Mouse (Mus musculus): ENCODE data around the gene Rnf185. TPM values are rescaled to one million over a fixed set of nuclear protein-coding genes. Genes with fewer than 3 reads are reported as not detected.

Rnf185 gene
- polyA plus RNA-seq, 1 experiment from 2014 or later, result 37.6 TPM

DNA sequence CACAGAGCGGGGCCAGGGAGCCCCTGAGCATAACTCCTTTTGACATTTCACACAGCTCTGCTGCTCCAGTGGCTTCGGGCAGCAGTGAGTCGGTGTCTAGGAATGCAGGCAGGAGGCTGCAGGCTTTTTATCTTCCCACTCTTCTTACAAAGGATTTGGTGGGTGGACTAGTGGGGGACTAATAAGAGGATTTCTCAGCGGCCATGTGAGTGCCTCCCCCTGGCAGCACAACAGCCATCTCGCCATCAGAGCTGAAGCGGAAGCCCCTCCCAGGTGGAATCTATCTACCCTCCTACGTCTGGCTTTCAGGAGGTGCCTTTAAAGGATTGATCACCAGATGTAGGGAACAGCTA lies 77.9 kb downstream of the Rnf185 start:
- no peaks in the 10 kb centered on the region for H3K36me3 ChIP-seq
- WGBS, result 5% methylated on average over 7 of the region's 7 CpGs
- H3K27me3 ChIP-seq, result no peaks in the 10 kb centered on the region
- H3K4me3 ChIP-seq (replicated peaks), result 0 out of 2 replicates have a peak overlapping the region, but pooled peaks have one; percentile 0
- peaks cover 46% of the 10 kb centered on the region for H3K4me1 ChIP-seq
- ATAC-seq (ENCODE audit: insufficient number of reproducible peaks, low FRiP score, low TSS enrichment, low read depth), result no peak
- no peak overlapping the region for H3K9ac ChIP-seq
- peak overlapping the region; percentile 25 for H3K4me2 ChIP-seq (replicated peaks)
- H3K27ac ChIP-seq (replicated peaks), result peak overlapping the region; percentile 79
- no peaks in the 10 kb centered on the region for H3K9me3 ChIP-seq (replicated peaks)

- H3K4me2 ChIP-seq (replicated peaks), result peak overlapping the region; percentile 25
- H3K4me1 ChIP-seq, result peaks cover 51% of the 10 kb centered on the region
These were observed 78.4 kb downstream of the Rnf185 start for GRCm38 (mm10) chr11:3373591-3374292.

GRCm38 (mm10) chr11:3371599-3372295 lies 80.4 kb downstream of the Rnf185 start:
- H3K9ac ChIP-seq, result peak overlapping the region; percentile 37
- peak overlapping the region; percentile 64 for H3K4me3 ChIP-seq (replicated peaks)
- no peak for ATAC-seq (ENCODE audit: insufficient number of reproducible peaks, low FRiP score, low TSS enrichment, low read depth)

More at GRCm38 (mm10) chr11:3373591-3374292, 78.4 kb downstream of the Rnf185 start:
- Histone ChIP-seq H3K9ac (no peak overlapping the region), H3K9me3 (replicated peaks) (no peaks in the 10 kb centered on the region), H3K4me3 (replicated peaks) (0 out of 2 replicates have a peak overlapping the region, but pooled peaks have one; percentile 0), H3K27ac (replicated peaks) (peak overlapping the region; percentile 79), H3K27me3 (no peaks in the 10 kb centered on the region), H3K36me3 (no peaks in the 10 kb centered on the region)
- 7% methylated on average over 7 of the region's 7 CpGs for WGBS
- no peak for ATAC-seq (ENCODE audit: insufficient number of reproducible peaks, low FRiP score, low TSS enrichment, low read depth)

DNA sequence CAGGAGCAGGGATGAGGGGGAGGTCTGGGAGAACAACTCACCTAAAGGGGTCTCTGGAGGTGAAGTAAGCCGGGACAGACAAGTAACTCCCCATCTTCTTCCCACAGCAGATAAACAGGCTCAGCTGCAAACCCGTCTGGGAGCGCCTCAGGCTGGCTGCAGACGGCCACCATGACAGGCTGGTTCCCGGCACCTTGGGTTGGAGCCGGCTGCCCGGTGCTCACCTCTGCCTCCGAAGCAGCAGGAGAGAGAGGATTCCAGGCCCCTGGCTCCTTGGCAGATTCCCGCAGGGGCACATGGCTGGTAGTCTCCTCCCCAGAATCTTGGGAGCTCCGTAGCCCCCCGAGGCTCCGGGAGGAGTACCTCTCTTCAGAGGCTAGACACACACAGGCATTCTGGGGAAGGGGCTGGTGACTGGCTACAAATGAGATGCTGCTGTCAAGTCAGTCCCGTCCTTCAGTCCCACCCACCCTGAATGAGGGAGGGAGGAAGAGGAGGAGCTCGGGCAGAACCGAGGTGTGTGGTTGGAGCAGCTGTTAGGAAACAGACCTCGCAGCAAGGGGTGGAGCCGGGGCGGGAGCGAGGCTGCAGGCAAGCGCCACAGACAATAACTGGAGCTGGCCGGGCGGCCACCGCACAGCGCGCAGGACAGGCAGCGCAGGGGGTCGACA lies 81.1 kb downstream of the Rnf185 start:
- Histone ChIP-seq H3K4me2 (replicated peaks) (peak overlapping the region; percentile 91), H3K9me3 (replicated peaks) (no peaks in the 10 kb centered on the region), H3K27ac (replicated peaks) (peak overlapping the region; percentile 85), H3K9ac (peak overlapping the region; percentile 45), H3K36me3 (no peaks in the 10 kb centered on the region), H3K27me3 (no peaks in the 10 kb centered on the region), H3K4me3 (replicated peaks) (peak overlapping the region; percentile 64), H3K4me1 (peaks cover 63% of the 10 kb centered on the region)
- ATAC-seq (ENCODE audit: insufficient number of reproducible peaks, low FRiP score, low TSS enrichment, low read depth), result peak; percentile 91
- 1% methylated on average over 27 of the region's 27 CpGs for WGBS

More at GRCm38 (mm10) chr11:3371599-3372295, 80.4 kb downstream of the Rnf185 start:
- peak overlapping the region; percentile 79 for H3K27ac ChIP-seq (replicated peaks)
- 27% methylated on average over 7 of the region's 7 CpGs for WGBS
- no peaks in the 10 kb centered on the region for H3K36me3 ChIP-seq
- peak overlapping the region; percentile 91 for H3K4me2 ChIP-seq (replicated peaks)
- peaks cover 59% of the 10 kb centered on the region for H3K4me1 ChIP-seq
- no peaks in the 10 kb centered on the region for H3K27me3 ChIP-seq
- H3K9me3 ChIP-seq (replicated peaks), result no peaks in the 10 kb centered on the region

DNA sequence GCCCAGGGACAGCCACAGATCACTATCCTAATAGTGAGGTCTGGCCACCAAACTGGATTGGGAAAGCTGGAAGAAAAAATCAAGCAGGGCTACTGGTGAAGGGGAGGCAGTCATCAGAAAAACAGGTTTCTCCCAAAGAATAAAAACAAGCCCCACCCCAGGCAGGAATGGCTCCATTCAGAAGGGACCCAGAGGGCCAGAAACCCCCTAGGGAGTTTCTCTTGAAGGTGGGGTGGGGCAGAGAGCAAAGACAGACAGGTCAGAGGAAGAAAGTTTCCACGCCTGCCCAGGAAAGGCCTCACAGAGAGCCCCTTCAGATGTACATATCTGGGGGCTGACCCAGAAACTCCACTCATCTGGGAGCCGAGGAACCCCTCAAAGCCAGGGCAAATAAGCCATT lies 82.0 kb downstream of the Rnf185 start:
- H3K27ac ChIP-seq (replicated peaks), result peak overlapping the region; percentile 85
- 61% methylated on average over 2 of the region's 2 CpGs for WGBS
- peak overlapping the region; percentile 91 for H3K4me2 ChIP-seq (replicated peaks)
- H3K36me3 ChIP-seq, result no peaks in the 10 kb centered on the region
- ATAC-seq (ENCODE audit: insufficient number of reproducible peaks, low FRiP score, low TSS enrichment, low read depth), result no peak
- peak overlapping the region; percentile 64 for H3K4me3 ChIP-seq (replicated peaks)
- H3K27me3 ChIP-seq, result no peaks in the 10 kb centered on the region
- H3K9me3 ChIP-seq (replicated peaks), result no peaks in the 10 kb centered on the region
- H3K9ac ChIP-seq, result 0 out of 2 replicates have a peak overlapping the region, but pooled peaks have one; percentile 6
- H3K4me1 ChIP-seq, result peaks cover 65% of the 10 kb centered on the region

- WGBS, result 76% methylated on average over 5 of the region's 5 CpGs
- Histone ChIP-seq H3K4me3 (replicated peaks) (peak overlapping the region; percentile 64), H3K36me3 (no peaks in the 10 kb centered on the region), H3K9me3 (replicated peaks) (no peaks in the 10 kb centered on the region), H3K27ac (replicated peaks) (peak overlapping the region; percentile 85), H3K4me1 (peaks cover 58% of the 10 kb centered on the region), H3K4me2 (replicated peaks) (peak overlapping the region; percentile 91), H3K9ac (no peak overlapping the region; the same call in 1 of the 2 replicates), H3K27me3 (no peaks in the 10 kb centered on the region)
- ATAC-seq (ENCODE audit: insufficient number of reproducible peaks, low FRiP score, low TSS enrichment, low read depth), result no peak
These were observed 82.7 kb downstream of the Rnf185 start for GRCm38 (mm10) chr11:3369449-3369848.

- H3K27ac ChIP-seq (replicated peaks), result peak overlapping the region; percentile 85; the same call in 1 of the 2 replicates
- no peaks in the 10 kb centered on the region for H3K36me3 ChIP-seq
- WGBS, result 56% methylated on average over 7 of the region's 7 CpGs
- H3K27me3 ChIP-seq, result no peaks in the 10 kb centered on the region
- peak overlapping the region; percentile 91 for H3K4me2 ChIP-seq (replicated peaks)
- no peak for ATAC-seq (ENCODE audit: insufficient number of reproducible peaks, low FRiP score, low TSS enrichment, low read depth)
- H3K4me1 ChIP-seq, result peaks cover 53% of the 10 kb centered on the region
- H3K9ac ChIP-seq, result no peak overlapping the region; the same call in 1 of the 2 replicates
- no peaks in the 10 kb centered on the region for H3K9me3 ChIP-seq (replicated peaks)
- peak overlapping the region; percentile 64 for H3K4me3 ChIP-seq (replicated peaks)
These were observed 83.2 kb downstream of the Rnf185 start for GRCm38 (mm10) chr11:3368983-3369382.

- H3K9ac ChIP-seq, result no peak overlapping the region
- H3K4me1 ChIP-seq, result peaks cover 38% of the 10 kb centered on the region
- ATAC-seq (ENCODE audit: insufficient number of reproducible peaks, low FRiP score, low TSS enrichment, low read depth), result 0 out of 2 replicates have a peak, but pooled peaks have one; percentile 30
- no peak overlapping the region for H3K4me3 ChIP-seq (replicated peaks)
- H3K4me2 ChIP-seq (replicated peaks), result no peak overlapping the region
- no peaks in the 10 kb centered on the region for H3K27me3 ChIP-seq
- no peaks in the 10 kb centered on the region for H3K36me3 ChIP-seq
- H3K27ac ChIP-seq (replicated peaks), result peak overlapping the region; percentile 75
- 76% methylated on average over 7 of the region's 7 CpGs for WGBS
- H3K9me3 ChIP-seq (replicated peaks), result no peaks in the 10 kb centered on the region
These were observed 85.8 kb downstream of the Rnf185 start for GRCm38 (mm10) chr11:3366411-3366810.

Other genes starting within 250 kb of the Rnf185 start
- gene Eif4enif1, start 250.0 kb downstream of the Rnf185 start, polyA plus RNA-seq (2015; fragmentation: Nextera tagmentation; extraction: Ambion mirVana), result 50.3 and 50.4 TPM in 2 replicates
- gene Drg1, start 185.9 kb downstream of the Rnf185 start, polyA plus RNA-seq (2015; fragmentation: Nextera tagmentation; extraction: Ambion mirVana), result 188 and 201 TPM in 2 replicates
- gene Patz1, start 163.5 kb downstream of the Rnf185 start, polyA plus RNA-seq (2015; fragmentation: Nextera tagmentation; extraction: Ambion mirVana), result 43.4 and 46.3 TPM in 2 replicates
- gene Pik3ip1, start 122.0 kb downstream of the Rnf185 start, polyA plus RNA-seq (2015; fragmentation: Nextera tagmentation; extraction: Ambion mirVana), result 13.9 and 15.8 TPM in 2 replicates
- gene Limk2, start 43.2 kb downstream of the Rnf185 start, polyA plus RNA-seq (2015; fragmentation: Nextera tagmentation; extraction: Ambion mirVana), result 100 and 103 TPM in 2 replicates
- gene Pla2g3, start 35.9 kb upstream of the Rnf185 start, polyA plus RNA-seq (2015; fragmentation: Nextera tagmentation; extraction: Ambion mirVana), result 1.1 and 1.5 TPM in 2 replicates
- 1.7 and 1.9 TPM in 2 replicates for gene Inpp5j, start 52.5 kb upstream of the Rnf185 start, polyA plus RNA-seq (2015; fragmentation: Nextera tagmentation; extraction: Ambion mirVana)
- gene Selenom, start 62.3 kb upstream of the Rnf185 start, polyA plus RNA-seq (2015; fragmentation: Nextera tagmentation; extraction: Ambion mirVana), result 197 and 208 TPM in 2 replicates
- 89.2 and 93.7 TPM in 2 replicates for gene Smtn, start 88.2 kb upstream of the Rnf185 start, polyA plus RNA-seq (2015; fragmentation: Nextera tagmentation; extraction: Ambion mirVana)
- 26.8 and 27.9 TPM in 2 replicates for gene Morc2a, start 196.8 kb upstream of the Rnf185 start, polyA plus RNA-seq (2015; fragmentation: Nextera tagmentation; extraction: Ambion mirVana)

Data from embryonic facial prominence, embryonic 15.5 days (tissue).